Mouse (Mus musculus): Measurements from ENCODE around the gene Atp2b2. TPM values are rescaled to one million over a fixed set of nuclear protein-coding genes. Genes with fewer than 3 reads are reported as not detected.

The Atp2b2 gene
- polyA plus RNA-seq, 1 experiment from 2014 or later: 0.12 TPM

GRCm38 (mm10) chr6:113909836-113910235, 132.6 kb downstream of the Atp2b2 start:
- H3K27ac ChIP-seq: no peak overlapping the region
- ATAC-seq (replicated peaks; ENCODE audit: low FRiP score, low read depth) (no peak), DNase-seq (ENCODE audit: low spot score) (no peak)
- H3K36me3 ChIP-seq (ENCODE audit: insufficient read depth, low read length): no peaks in the 10 kb centered on the region
- H3K27me3 ChIP-seq (ENCODE audit: insufficient read depth, low read length): no peaks in the 10 kb centered on the region
- no peaks in the 10 kb centered on the region for H3K9me3 ChIP-seq (replicated peaks; ENCODE audit: low read length)
- no peaks in the 10 kb centered on the region for H3K4me1 ChIP-seq (replicated peaks; ENCODE audit: insufficient read depth, low read length)
- no peak overlapping the region for H3K9ac ChIP-seq (ENCODE audit: low read depth, low read length)
- no peak overlapping the region for H3K4me2 ChIP-seq (ENCODE audit: low read length)
- H3K4me3 ChIP-seq (replicated peaks; ENCODE audit: low read depth, low read length): no peak overlapping the region
- no peak for TF ChIP-seq CTCF (IDR thresholded peaks at IDR 0.05; ENCODE audit: low read depth)
- WGBS: 67% methylated on average over 5 of the region's 5 CpGs

DNA sequence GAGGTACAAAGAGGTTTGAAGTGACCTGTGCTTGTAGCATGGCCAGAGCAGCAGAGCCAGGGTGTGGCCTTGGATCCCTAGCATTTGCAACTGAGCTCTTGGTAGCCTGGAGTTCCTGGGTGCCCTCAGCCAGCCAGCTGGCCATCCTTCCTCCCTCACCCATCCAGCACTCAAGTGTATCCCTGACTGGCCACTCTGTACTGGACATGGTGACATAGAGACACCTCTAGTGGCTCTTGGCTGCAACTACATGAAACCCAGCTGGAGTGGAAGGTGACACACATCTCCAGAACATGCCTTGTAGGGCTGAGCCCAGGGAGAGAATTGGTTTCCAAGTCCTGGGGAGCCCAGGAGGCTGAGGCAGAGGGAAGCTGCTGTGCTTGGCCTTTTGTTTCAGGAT, 134.3 kb downstream of the Atp2b2 start:
- H3K27ac ChIP-seq: no peak overlapping the region
- H3K9ac ChIP-seq (ENCODE audit: low read depth, low read length): no peak overlapping the region
- ATAC-seq (replicated peaks; ENCODE audit: low FRiP score, low read depth): no peak
- H3K36me3 ChIP-seq (ENCODE audit: insufficient read depth, low read length): no peaks in the 10 kb centered on the region
- H3K4me3 ChIP-seq (replicated peaks; ENCODE audit: low read depth, low read length): no peak overlapping the region
- no peaks in the 10 kb centered on the region for H3K27me3 ChIP-seq (ENCODE audit: insufficient read depth, low read length)
- no peaks in the 10 kb centered on the region for H3K9me3 ChIP-seq (replicated peaks; ENCODE audit: low read length)
- H3K4me2 ChIP-seq (ENCODE audit: low read length): no peak overlapping the region
- peak; percentile 38 for DNase-seq (ENCODE audit: low spot score)
- TF ChIP-seq CTCF (IDR thresholded peaks at IDR 0.05; ENCODE audit: low read depth): peak; percentile 51; the same call in 1 of the 2 replicates
- no peaks in the 10 kb centered on the region for H3K4me1 ChIP-seq (replicated peaks; ENCODE audit: insufficient read depth, low read length)

DNA sequence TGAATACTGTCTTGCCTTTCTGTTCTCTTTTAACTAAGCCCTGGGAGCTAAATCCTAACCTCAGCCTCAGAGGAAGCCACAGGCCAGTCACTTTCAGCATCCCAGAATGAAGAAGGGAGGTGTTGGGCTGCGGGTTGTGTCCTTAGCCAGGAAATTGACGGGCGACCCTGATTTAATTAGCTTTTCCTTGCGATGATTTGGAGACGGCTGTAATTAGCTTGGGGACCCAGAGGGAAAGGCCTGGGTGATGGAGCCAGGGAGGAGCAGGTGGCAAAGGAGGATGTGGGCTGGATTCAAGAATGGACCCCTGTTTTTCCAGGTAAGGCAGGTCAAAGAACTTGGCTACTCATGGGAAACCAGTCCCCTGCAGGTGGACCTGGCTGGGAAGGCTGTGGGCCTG, 138.0 kb downstream of the Atp2b2 start:
- H3K36me3 ChIP-seq (ENCODE audit: insufficient read depth, low read length): no peaks in the 10 kb centered on the region
- H3K4me2 ChIP-seq (ENCODE audit: low read length): no peak overlapping the region
- H3K27ac ChIP-seq: no peak overlapping the region
- no peak overlapping the region for H3K9ac ChIP-seq (ENCODE audit: low read depth, low read length)
- no peaks in the 10 kb centered on the region for H3K9me3 ChIP-seq (replicated peaks; ENCODE audit: low read length)
- DNase-seq (ENCODE audit: low spot score) (no peak), ATAC-seq (replicated peaks; ENCODE audit: low FRiP score, low read depth) (no peak)
- 47% methylated on average over 5 of the region's 5 CpGs for WGBS
- H3K4me1 ChIP-seq (replicated peaks; ENCODE audit: insufficient read depth, low read length): no peaks in the 10 kb centered on the region
- no peak overlapping the region for H3K4me3 ChIP-seq (replicated peaks; ENCODE audit: low read depth, low read length)
- H3K27me3 ChIP-seq (ENCODE audit: insufficient read depth, low read length): no peaks in the 10 kb centered on the region
- TF ChIP-seq CTCF (IDR thresholded peaks at IDR 0.05; ENCODE audit: low read depth): no peak

DNA sequence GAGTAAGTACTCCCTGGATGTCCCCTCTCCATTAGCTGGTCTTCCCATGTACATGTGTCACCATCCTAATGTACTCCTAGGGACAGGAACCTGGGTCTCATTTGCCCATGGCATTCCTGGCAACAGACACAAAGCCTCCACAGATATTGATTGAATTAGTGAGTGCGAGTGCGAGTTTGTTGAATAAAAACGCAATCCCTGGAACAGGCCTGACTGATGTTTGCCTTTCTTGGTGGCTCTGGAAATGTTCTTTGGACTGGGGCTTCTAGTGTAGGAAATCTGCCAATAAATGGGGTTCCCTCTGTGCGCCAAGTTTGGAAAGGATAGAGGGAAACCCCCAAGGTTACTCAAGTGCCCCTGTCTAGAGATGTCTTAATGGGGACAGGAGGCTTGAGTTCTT, 146.4 kb downstream of the Atp2b2 start:
- Histone ChIP-seq H3K27me3 (ENCODE audit: insufficient read depth, low read length) (no peaks in the 10 kb centered on the region; the same call in none of the 2 replicates), H3K36me3 (ENCODE audit: insufficient read depth, low read length) (no peaks in the 10 kb centered on the region), H3K4me1 (replicated peaks; ENCODE audit: insufficient read depth, low read length) (0 out of 2 replicates have a peak, but pooled peaks cover 3% of the 10 kb centered on the region), H3K4me3 (replicated peaks; ENCODE audit: low read depth, low read length) (no peak overlapping the region), H3K9me3 (replicated peaks; ENCODE audit: low read length) (no peaks in the 10 kb centered on the region), H3K27ac (no peak overlapping the region), H3K9ac (ENCODE audit: low read depth, low read length) (no peak overlapping the region), H3K4me2 (ENCODE audit: low read length) (no peak overlapping the region)
- WGBS: 92% methylated on average over 4 of the region's 4 CpGs
- no peak for ATAC-seq (replicated peaks; ENCODE audit: low FRiP score, low read depth)
- DNase-seq (ENCODE audit: low spot score): no peak
- TF ChIP-seq CTCF (IDR thresholded peaks at IDR 0.05; ENCODE audit: low read depth): no peak

GRCm38 (mm10) chr6:113894008-113894407, 148.4 kb downstream of the Atp2b2 start:
- no peak overlapping the region for H3K27ac ChIP-seq
- H3K4me2 ChIP-seq (ENCODE audit: low read length): no peak overlapping the region
- no peak overlapping the region for H3K9ac ChIP-seq (ENCODE audit: low read depth, low read length)
- 0 out of 2 replicates have a peak, but pooled peaks cover 3% of the 10 kb centered on the region for H3K4me1 ChIP-seq (replicated peaks; ENCODE audit: insufficient read depth, low read length)
- H3K27me3 ChIP-seq (ENCODE audit: insufficient read depth, low read length): peaks cover 15% of the 10 kb centered on the region
- no peak for TF ChIP-seq CTCF (IDR thresholded peaks at IDR 0.05; ENCODE audit: low read depth)
- 72% methylated on average over 3 of the region's 3 CpGs for WGBS
- H3K9me3 ChIP-seq (replicated peaks; ENCODE audit: low read length): no peaks in the 10 kb centered on the region
- ATAC-seq (replicated peaks; ENCODE audit: low FRiP score, low read depth): no peak
- DNase-seq (ENCODE audit: low spot score): no peak
- H3K4me3 ChIP-seq (replicated peaks; ENCODE audit: low read depth, low read length): no peak overlapping the region
- H3K36me3 ChIP-seq (ENCODE audit: insufficient read depth, low read length): no peaks in the 10 kb centered on the region

DNA sequence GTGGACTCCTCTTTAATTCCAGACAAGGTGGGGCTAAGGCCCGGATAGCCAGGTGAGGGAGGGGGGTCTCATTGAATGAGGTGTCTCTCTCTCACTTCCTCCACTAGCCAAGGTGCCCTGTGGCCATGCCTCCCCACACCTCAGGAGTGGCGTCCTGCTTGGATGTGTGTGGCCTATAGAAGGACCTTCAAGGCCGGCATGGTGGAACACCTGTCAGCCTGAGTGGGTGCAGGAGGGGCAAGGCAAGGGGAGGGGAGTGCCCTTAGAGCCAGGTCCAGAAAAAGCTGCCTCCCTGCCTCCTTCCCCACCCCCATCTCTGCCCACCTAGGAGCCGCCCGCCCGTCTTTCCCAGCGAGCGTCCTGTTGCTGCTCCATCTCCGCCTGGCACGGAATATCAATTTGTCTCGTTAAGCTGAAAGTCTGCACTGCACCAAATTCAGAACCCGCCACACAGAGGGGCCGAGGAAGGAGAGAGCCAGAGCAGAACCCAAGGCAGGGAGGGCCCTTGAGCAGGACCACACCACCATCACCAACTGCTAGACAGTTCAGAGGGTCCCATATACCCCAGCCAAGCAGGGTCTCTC, 150.2 kb downstream of the Atp2b2 start:
- H3K27me3 ChIP-seq (ENCODE audit: insufficient read depth, low read length): peaks cover 15% of the 10 kb centered on the region
- H3K9me3 ChIP-seq (replicated peaks; ENCODE audit: low read length): no peaks in the 10 kb centered on the region
- no peaks in the 10 kb centered on the region for H3K36me3 ChIP-seq (ENCODE audit: insufficient read depth, low read length)
- TF ChIP-seq CTCF (IDR thresholded peaks at IDR 0.05; ENCODE audit: low read depth): no peak
- no peak overlapping the region for H3K4me3 ChIP-seq (replicated peaks; ENCODE audit: low read depth, low read length)
- no peak overlapping the region for H3K4me2 ChIP-seq (ENCODE audit: low read length)
- no peak overlapping the region for H3K27ac ChIP-seq
- H3K4me1 ChIP-seq (replicated peaks; ENCODE audit: insufficient read depth, low read length): 0 out of 2 replicates have a peak, but pooled peaks cover 3% of the 10 kb centered on the region
- DNase-seq (ENCODE audit: low spot score): no peak
- no peak for ATAC-seq (replicated peaks; ENCODE audit: low FRiP score, low read depth)
- 64% methylated on average over 13 of the region's 13 CpGs for WGBS
- H3K9ac ChIP-seq (ENCODE audit: low read depth, low read length): no peak overlapping the region
